Mouse (Mus musculus): ENCODE data around the gene B130006D01Rik. TPM values are rescaled to one million over a fixed set of nuclear protein-coding genes. Genes with fewer than 3 reads are reported as not detected.

B130006D01Rik gene
- 1.1 and 1.7 TPM in 2 replicates for polyA plus RNA-seq (2015; fragmentation: Nextera tagmentation; extraction: Ambion mirVana)

GRCm38 (mm10) chr11:95723287-95723686, at the start of gene B130006D01Rik:
B130006D01Rik (plus strand) TSS chr11:95723587.
- Histone ChIP-seq H3K4me1 (no peaks in the 10 kb centered on the region), H3K27ac (no peak within 1 kb of the TSS), H3K4me3 (no peak within 1 kb of the TSS), H3K9me3 (no peaks in the 10 kb centered on the region), H3K4me2 (no peak within 1 kb of the TSS), H3K9ac (no peak within 1 kb of the TSS), H3K27me3 (replicated peaks) (no peaks in the 10 kb centered on the region), H3K36me3 (replicated peaks) (no peaks in the 10 kb centered on the region)
- WGBS, result 95% methylated on average over 5 of the region's 5 CpGs
- no peak for ATAC-seq (replicated peaks)

DNA sequence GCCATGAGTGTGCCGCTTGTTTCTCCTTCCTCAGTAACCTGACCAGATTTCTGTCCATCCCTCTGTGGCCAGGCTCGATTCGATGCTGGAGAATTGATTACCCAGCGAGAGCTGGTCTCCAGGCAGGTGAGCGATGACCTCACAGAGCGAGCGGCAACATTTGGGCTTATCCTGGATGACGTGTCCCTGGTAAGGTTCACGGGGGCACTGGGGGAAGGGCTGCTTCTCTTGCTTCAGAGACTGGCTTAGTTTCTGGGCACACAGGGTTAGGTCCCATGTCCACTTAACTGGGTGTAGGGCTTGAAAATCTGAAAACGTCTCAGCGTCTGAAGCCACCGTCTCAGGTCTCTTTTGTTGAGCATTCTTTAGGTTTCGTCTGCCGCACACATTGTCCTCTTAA, 47.9 kb upstream of the B130006D01Rik start:
- WGBS, result 91% methylated on average over 14 of the region's 14 CpGs
- peaks cover 39% of the 10 kb centered on the region; the same call in 1 of the 2 replicates for H3K36me3 ChIP-seq (replicated peaks)

DNA sequence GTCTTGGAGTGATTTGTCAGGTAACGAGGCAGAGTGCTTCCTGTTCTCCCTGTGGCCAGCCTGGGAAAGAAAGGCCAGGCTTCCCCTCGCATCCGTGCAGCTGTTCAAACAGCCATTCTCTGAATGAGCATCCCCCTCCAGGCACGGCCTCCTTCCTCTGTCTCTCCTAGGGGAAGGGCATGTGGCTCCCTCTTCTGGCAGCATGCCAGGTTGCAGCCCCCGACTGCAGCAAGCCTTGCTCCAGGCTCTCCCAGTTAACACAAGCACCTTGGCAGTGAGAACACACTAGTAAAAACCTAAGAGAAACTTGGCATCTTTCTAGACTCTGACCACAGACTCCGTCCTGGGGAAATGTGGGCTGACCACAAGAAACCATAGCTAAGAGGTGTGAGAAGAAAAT, 47.1 kb upstream of the B130006D01Rik start:
- no peak overlapping the region for H3K27ac ChIP-seq
- no peak; the same call in 1 of the 2 replicates for ATAC-seq (replicated peaks)
- WGBS, result 14% methylated on average over 6 of the region's 6 CpGs
- H3K9ac ChIP-seq, result no peak overlapping the region
- no peak overlapping the region for H3K4me2 ChIP-seq
- no peaks in the 10 kb centered on the region for H3K4me1 ChIP-seq
- H3K9me3 ChIP-seq, result no peaks in the 10 kb centered on the region
- no peaks in the 10 kb centered on the region for H3K27me3 ChIP-seq (replicated peaks)
- H3K4me3 ChIP-seq, result no peak overlapping the region
- peaks cover 40% of the 10 kb centered on the region; the same call in 1 of the 2 replicates for H3K36me3 ChIP-seq (replicated peaks)

More for the DNA sequence above, 47.9 kb upstream of the B130006D01Rik start:
- no peak overlapping the region for H3K4me2 ChIP-seq
- H3K4me3 ChIP-seq, result no peak overlapping the region
- no peaks in the 10 kb centered on the region for H3K27me3 ChIP-seq (replicated peaks)
- H3K4me1 ChIP-seq, result no peaks in the 10 kb centered on the region
- H3K9me3 ChIP-seq, result no peaks in the 10 kb centered on the region
- H3K9ac ChIP-seq, result no peak overlapping the region
- H3K27ac ChIP-seq, result no peak overlapping the region
- ATAC-seq (replicated peaks), result no peak

- 94% methylated on average over 14 of the region's 14 CpGs for WGBS
- Histone ChIP-seq H3K4me2 (no peak overlapping the region), H3K9me3 (no peaks in the 10 kb centered on the region), H3K27me3 (replicated peaks) (no peaks in the 10 kb centered on the region), H3K9ac (no peak overlapping the region), H3K27ac (no peak overlapping the region), H3K36me3 (replicated peaks) (peaks cover 32% of the 10 kb centered on the region; the same call in 1 of the 2 replicates), H3K4me1 (no peaks in the 10 kb centered on the region), H3K4me3 (no peak overlapping the region)
- ATAC-seq (replicated peaks), result no peak
These were observed 45.3 kb upstream of the B130006D01Rik start for GRCm38 (mm10) chr11:95677925-95678701.

GRCm38 (mm10) chr11:95681995-95682601, 41.3 kb upstream of the B130006D01Rik start:
- Histone ChIP-seq H3K9ac (no peak overlapping the region), H3K4me2 (no peak overlapping the region), H3K4me3 (no peak overlapping the region), H3K36me3 (replicated peaks) (peaks cover 24% of the 10 kb centered on the region; the same call in 1 of the 2 replicates), H3K9me3 (no peaks in the 10 kb centered on the region), H3K27me3 (replicated peaks) (no peaks in the 10 kb centered on the region), H3K4me1 (no peaks in the 10 kb centered on the region), H3K27ac (no peak overlapping the region)
- no peak for ATAC-seq (replicated peaks)
- 79% methylated on average over 9 of the region's 9 CpGs for WGBS

DNA sequence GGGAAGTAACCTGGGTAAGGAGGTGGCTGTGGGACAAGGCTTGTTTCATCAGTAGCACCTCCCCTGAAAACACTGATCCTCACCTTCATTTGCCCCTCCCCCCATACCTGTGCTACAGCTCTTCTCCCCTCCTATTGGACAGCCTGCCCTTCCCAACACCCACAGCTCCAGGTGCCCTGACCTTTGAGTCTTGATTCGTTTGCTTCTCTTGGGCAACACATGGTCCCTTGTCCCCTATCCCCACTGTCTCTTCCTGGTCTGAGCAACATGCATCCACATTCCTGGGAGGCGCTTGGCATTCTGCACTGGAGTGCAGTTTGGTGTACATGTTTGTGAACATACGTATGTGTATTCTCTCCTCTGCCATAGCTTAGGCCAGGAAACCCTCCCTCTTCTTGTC, 40.4 kb upstream of the B130006D01Rik start:
- Histone ChIP-seq H3K9me3 (no peaks in the 10 kb centered on the region), H3K36me3 (replicated peaks) (peaks cover 16% of the 10 kb centered on the region; the same call in 1 of the 2 replicates), H3K4me2 (no peak overlapping the region), H3K4me1 (no peaks in the 10 kb centered on the region), H3K27me3 (replicated peaks) (no peaks in the 10 kb centered on the region), H3K9ac (no peak overlapping the region), H3K4me3 (no peak overlapping the region), H3K27ac (no peak overlapping the region)
- WGBS, result 93% methylated on average over 3 of the region's 3 CpGs
- no peak for ATAC-seq (replicated peaks)

- H3K27ac ChIP-seq, result no peak overlapping the region
- no peak overlapping the region for H3K4me2 ChIP-seq
- no peak overlapping the region for H3K9ac ChIP-seq
- no peaks in the 10 kb centered on the region for H3K9me3 ChIP-seq
- no peak overlapping the region for H3K4me3 ChIP-seq
- no peak for ATAC-seq (replicated peaks)
- 5% methylated on average over 4 of the region's 4 CpGs for WGBS
- no peaks in the 10 kb centered on the region; the same call in 1 of the 2 replicates for H3K36me3 ChIP-seq (replicated peaks)
- H3K4me1 ChIP-seq, result no peaks in the 10 kb centered on the region
- no peaks in the 10 kb centered on the region for H3K27me3 ChIP-seq (replicated peaks)
These were observed 37.4 kb upstream of the B130006D01Rik start for GRCm38 (mm10) chr11:95686031-95686430.

DNA sequence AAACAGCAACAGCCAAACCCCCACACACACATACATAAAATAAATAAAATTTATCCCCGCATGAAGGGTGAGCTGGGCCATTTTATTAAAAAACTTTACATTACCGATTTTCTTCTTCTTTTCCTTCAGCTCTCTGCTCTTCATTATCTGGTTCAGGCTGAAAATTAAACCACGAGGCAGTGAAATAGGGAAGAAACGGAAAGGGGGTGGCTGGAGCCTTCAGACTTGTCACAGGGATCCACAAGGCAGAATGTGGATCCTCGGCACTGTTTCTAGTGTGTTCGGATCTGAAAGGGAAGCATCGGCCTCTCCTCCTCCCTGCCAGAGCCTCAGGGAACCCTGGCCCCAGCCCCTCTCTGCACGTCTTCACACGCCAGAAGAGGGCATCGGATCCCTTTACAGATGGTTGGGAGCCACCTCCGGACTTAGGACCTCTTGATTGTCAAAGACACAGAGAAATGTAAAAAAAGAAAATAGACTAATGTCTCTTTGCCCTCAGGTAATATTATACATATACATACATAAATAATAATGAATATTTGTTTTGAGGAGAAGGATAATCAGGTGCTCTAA, 36.2 kb upstream of the B130006D01Rik start:
- H3K9me3 ChIP-seq, result no peaks in the 10 kb centered on the region
- H3K4me2 ChIP-seq, result no peak overlapping the region
- H3K4me3 ChIP-seq, result no peak overlapping the region
- H3K4me1 ChIP-seq, result no peaks in the 10 kb centered on the region
- no peak overlapping the region for H3K9ac ChIP-seq
- 39% methylated on average over 11 of the region's 11 CpGs for WGBS
- ATAC-seq (replicated peaks), result no peak
- H3K36me3 ChIP-seq (replicated peaks), result no peaks in the 10 kb centered on the region
- no peaks in the 10 kb centered on the region for H3K27me3 ChIP-seq (replicated peaks)
- H3K27ac ChIP-seq, result no peak overlapping the region

- Histone ChIP-seq H3K4me3 (no peak overlapping the region), H3K27me3 (replicated peaks) (no peaks in the 10 kb centered on the region), H3K4me1 (no peaks in the 10 kb centered on the region), H3K9me3 (no peaks in the 10 kb centered on the region), H3K4me2 (no peak overlapping the region), H3K27ac (no peak overlapping the region), H3K9ac (no peak overlapping the region), H3K36me3 (replicated peaks) (no peaks in the 10 kb centered on the region)
- no peak for ATAC-seq (replicated peaks)
- WGBS, result 85% methylated on average over 6 of the region's 6 CpGs
These were observed 34.9 kb upstream of the B130006D01Rik start for GRCm38 (mm10) chr11:95688515-95688914.

DNA sequence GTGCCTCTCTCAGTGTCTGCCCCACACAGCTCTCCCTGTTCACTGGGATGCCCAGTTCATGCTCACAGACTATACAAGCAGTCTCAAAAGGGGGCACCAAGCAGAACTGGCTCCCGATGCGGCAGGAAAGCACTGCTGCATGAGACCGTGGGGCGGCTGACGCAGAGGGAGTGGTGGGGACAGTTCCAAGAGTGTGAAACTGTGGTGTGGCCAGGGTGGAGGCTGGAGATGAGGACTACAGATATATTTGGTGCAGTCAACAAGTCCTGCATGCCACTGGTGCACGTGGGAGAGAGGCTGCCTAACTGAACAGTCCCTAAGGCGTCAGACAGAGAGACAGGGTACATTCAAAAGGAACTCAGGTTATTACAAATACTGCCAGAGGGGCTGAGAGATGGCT, 34.4 kb upstream of the B130006D01Rik start:
- no peak for ATAC-seq (replicated peaks)
- no peaks in the 10 kb centered on the region for H3K4me1 ChIP-seq

GRCm38 (mm10) chr11:95689544-95689943, 33.8 kb upstream of the B130006D01Rik start:
- H3K4me3 ChIP-seq, result no peak overlapping the region
- no peaks in the 10 kb centered on the region for H3K27me3 ChIP-seq (replicated peaks)
- H3K27ac ChIP-seq, result no peak overlapping the region
- ATAC-seq (replicated peaks), result no peak
- no peaks in the 10 kb centered on the region for H3K36me3 ChIP-seq (replicated peaks)
- no peak overlapping the region for H3K9ac ChIP-seq
- no peak overlapping the region for H3K4me2 ChIP-seq
- H3K9me3 ChIP-seq, result no peaks in the 10 kb centered on the region
- H3K4me1 ChIP-seq, result no peaks in the 10 kb centered on the region
- WGBS, result 88% methylated on average over 3 of the region's 3 CpGs

More for the DNA sequence above, 34.4 kb upstream of the B130006D01Rik start:
- no peak overlapping the region for H3K4me2 ChIP-seq
- H3K9me3 ChIP-seq, result no peaks in the 10 kb centered on the region
- no peaks in the 10 kb centered on the region for H3K36me3 ChIP-seq (replicated peaks)
- no peak overlapping the region for H3K4me3 ChIP-seq
- H3K27ac ChIP-seq, result no peak overlapping the region
- H3K27me3 ChIP-seq (replicated peaks), result no peaks in the 10 kb centered on the region
- WGBS, result 79% methylated on average over 7 of the region's 7 CpGs
- no peak overlapping the region for H3K9ac ChIP-seq

DNA sequence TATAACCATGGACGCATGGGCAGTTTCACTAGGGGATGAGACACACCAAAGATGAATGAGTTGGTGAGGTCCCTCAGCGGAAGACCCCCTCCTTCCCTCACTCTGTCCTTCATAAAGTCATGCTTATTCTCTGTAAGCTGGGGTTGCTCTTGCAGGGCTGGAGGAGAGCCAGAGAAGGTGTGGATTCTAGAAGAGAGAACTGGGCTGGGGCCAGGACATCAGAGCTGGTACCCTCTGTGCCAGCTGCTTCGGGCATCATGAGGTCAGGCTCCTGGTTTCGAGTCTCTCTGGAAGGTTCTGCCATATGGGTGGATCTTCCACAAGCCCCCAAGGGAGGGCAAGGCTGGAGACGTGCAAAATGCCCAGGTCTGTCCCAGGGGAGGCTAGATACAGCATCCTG, 24.8 kb upstream of the B130006D01Rik start:
- H3K36me3 ChIP-seq (replicated peaks), result no peaks in the 10 kb centered on the region
- no peaks in the 10 kb centered on the region for H3K4me1 ChIP-seq
- H3K9ac ChIP-seq, result no peak overlapping the region
- H3K27me3 ChIP-seq (replicated peaks), result no peaks in the 10 kb centered on the region
- 81% methylated on average over 5 of the region's 5 CpGs for WGBS
- H3K4me3 ChIP-seq, result no peak overlapping the region
- no peak overlapping the region for H3K4me2 ChIP-seq
- ATAC-seq (replicated peaks), result no peak
- H3K9me3 ChIP-seq, result no peaks in the 10 kb centered on the region
- no peak overlapping the region for H3K27ac ChIP-seq

Measured in midbrain, embryonic 15.5 days (tissue).